In genomic region chr3:141466727-141467335, GRCm38 (mm10) we compare ENCODE assay signal across 7 mouse cellular contexts. TPM values are rescaled to one million over a fixed set of nuclear protein-coding genes. Genes with fewer than 3 reads are reported as not detected.
DNase-seq lines count a peak whose midpoint lies in the region; ATAC-seq and TF ChIP-seq lines count a peak whose summit lies in the region.

No protein-coding gene starts in this region.

- 7% methylated on average over 3 of the region's 3 CpGs for WGBS in lung, embryonic 15.5 days
- 27% methylated on average over 3 of the region's 3 CpGs for WGBS in embryonic facial prominence, embryonic 15.5 days
- 26% methylated on average over 3 of the region's 3 CpGs for WGBS in intestine, postnatal 0 days
- 11% methylated on average over 3 of the region's 3 CpGs for WGBS in stomach, embryonic 14.5 days

- no peak for TF ChIP-seq CTCF in intestine, postnatal 0 days (IDR thresholded peaks at IDR 0.05; ENCODE audit: low read depth)
- TF ChIP-seq CTCF in gastrocnemius, adult 2 months (IDR thresholded peaks at IDR 0.05) = no peak

- peaks cover 27% of the 10 kb centered on the region for H3K27me3 ChIP-seq in lung, embryonic 15.5 days
- peaks cover 17% of the 10 kb centered on the region for H3K27me3 ChIP-seq in embryonic facial prominence, embryonic 15.5 days
- peaks cover 19% of the 10 kb centered on the region for H3K27me3 ChIP-seq in intestine, postnatal 0 days (replicated peaks; ENCODE audit: control insufficient read depth, insufficient read depth, low read length)
- 0 out of 2 replicates have a peak, but pooled peaks cover 4% of the 10 kb centered on the region for H3K27me3 ChIP-seq in stomach, embryonic 14.5 days (ENCODE audit: control insufficient read depth, insufficient read depth, low read length)

- H3K4me2 ChIP-seq in lung, embryonic 15.5 days = peak overlapping the region; percentile 94
- peak overlapping the region; percentile 96 for H3K4me2 ChIP-seq in embryonic facial prominence, embryonic 15.5 days (replicated peaks)
- peak overlapping the region; percentile 79 for H3K4me2 ChIP-seq in intestine, postnatal 0 days (replicated peaks; ENCODE audit: low read depth)
- H3K4me2 ChIP-seq in stomach, embryonic 14.5 days (replicated peaks; ENCODE audit: low read depth, low read length) = peak overlapping the region; percentile 93

- H3K27ac ChIP-seq in lung, embryonic 15.5 days = peak overlapping the region; percentile 94
- H3K27ac ChIP-seq in embryonic facial prominence, embryonic 15.5 days (replicated peaks) = no peak overlapping the region
- H3K27ac ChIP-seq in intestine, postnatal 0 days (ENCODE audit: low read depth, low read length) = no peak overlapping the region
- peak overlapping the region; percentile 61; the same call in 1 of the 2 replicates for H3K27ac ChIP-seq in stomach, embryonic 14.5 days (ENCODE audit: low read length)
- no peak overlapping the region for H3K27ac ChIP-seq in gastrocnemius, adult 2 months

- H3K4me3 ChIP-seq in lung, embryonic 15.5 days = peak overlapping the region; percentile 82
- peak overlapping the region; percentile 76 for H3K4me3 ChIP-seq in embryonic facial prominence, embryonic 15.5 days (replicated peaks)
- peak overlapping the region; percentile 63; the same call in 1 of the 2 replicates for H3K4me3 ChIP-seq in intestine, postnatal 0 days (ENCODE audit: low read depth, low read length)
- H3K4me3 ChIP-seq in stomach, embryonic 14.5 days (ENCODE audit: low read depth, low read length) = peak overlapping the region; percentile 71
- H3K4me3 ChIP-seq in gastrocnemius, adult 2 months = no peak overlapping the region

- DNase-seq in lung, postnatal 14 days = no peak
- no peak for DNase-seq in gastrocnemius, adult 2 months
- DNase-seq in gastrocnemius, postnatal 10 days = no peak

- H3K36me3 ChIP-seq in lung, embryonic 15.5 days = no peaks in the 10 kb centered on the region
- H3K36me3 ChIP-seq in embryonic facial prominence, embryonic 15.5 days = no peaks in the 10 kb centered on the region
- H3K36me3 ChIP-seq in intestine, postnatal 0 days (ENCODE audit: control insufficient read depth, insufficient read depth) = no peaks in the 10 kb centered on the region
- no peaks in the 10 kb centered on the region for H3K36me3 ChIP-seq in stomach, embryonic 14.5 days (ENCODE audit: control insufficient read depth, insufficient read depth, low read length)

- no peaks in the 10 kb centered on the region for H3K9me3 ChIP-seq in lung, embryonic 15.5 days
- H3K9me3 ChIP-seq in embryonic facial prominence, embryonic 15.5 days (replicated peaks) = no peaks in the 10 kb centered on the region
- H3K9me3 ChIP-seq in intestine, postnatal 0 days (ENCODE audit: control insufficient read depth) = no peaks in the 10 kb centered on the region
- H3K9me3 ChIP-seq in stomach, embryonic 14.5 days (ENCODE audit: control insufficient read depth, low read depth, low read length) = no peaks in the 10 kb centered on the region

- intact Hi-C loops in gastrocnemius, adult 2 months (cut with DNase I) = no loop called here

- H3K4me1 ChIP-seq in lung, embryonic 15.5 days = peaks cover 5% of the 10 kb centered on the region; the same call in 1 of the 2 replicates
- peaks cover 13% of the 10 kb centered on the region; the same call in 1 of the 2 replicates for H3K4me1 ChIP-seq in embryonic facial prominence, embryonic 15.5 days
- H3K4me1 ChIP-seq in intestine, postnatal 0 days (replicated peaks; ENCODE audit: control insufficient read depth, insufficient read depth, low read length) = no peaks in the 10 kb centered on the region
- peaks cover 8% of the 10 kb centered on the region; the same call in 1 of the 2 replicates for H3K4me1 ChIP-seq in stomach, embryonic 14.5 days (ENCODE audit: control insufficient read depth, insufficient read depth, low read length)

- H3K9ac ChIP-seq in lung, embryonic 15.5 days = peak overlapping the region; percentile 47
- H3K9ac ChIP-seq in embryonic facial prominence, embryonic 15.5 days = 0 out of 2 replicates have a peak overlapping the region, but pooled peaks have one; percentile 1
- no peak overlapping the region for H3K9ac ChIP-seq in intestine, postnatal 0 days (ENCODE audit: low read depth, low read length)
- H3K9ac ChIP-seq in stomach, embryonic 14.5 days (replicated peaks; ENCODE audit: low read depth, low read length) = no peak overlapping the region; the same call in 1 of the 2 replicates

- no peak for ATAC-seq in lung, embryonic 15.5 days (ENCODE audit: borderline replicate concordance, extremely low read depth, low FRiP score, low TSS enrichment)
- ATAC-seq in embryonic facial prominence, embryonic 15.5 days (ENCODE audit: insufficient number of reproducible peaks, low FRiP score, low TSS enrichment, low read depth) = no peak
- ATAC-seq in intestine, postnatal 0 days = no peak
- ATAC-seq in stomach, embryonic 14.5 days (ENCODE audit: insufficient number of reproducible peaks, insufficient read depth, low FRiP score, low read depth) = no peak

RNA-seq across cellular contexts. Expression of gene Unc5c, which starts 1.8 kb away (rescaled TPM):
- polyA plus RNA-seq in lung, embryonic 15.5 days (2015; fragmentation: Nextera tagmentation; extraction: Ambion mirVana) = 20.5 and 23.5 TPM in 2 replicates
- polyA plus RNA-seq in embryonic facial prominence, embryonic 15.5 days (2015; fragmentation: Nextera tagmentation; extraction: Ambion mirVana) = 5.4 and 6.7 TPM in 2 replicates
- polyA plus RNA-seq in intestine, postnatal 0 days (2015; fragmentation: Nextera tagmentation; extraction: Ambion mirVana) = 1.6 and 2.1 TPM in 2 replicates
- 15.9 and 16.8 TPM in 2 replicates for polyA plus RNA-seq in stomach, embryonic 14.5 days (2014; fragmentation: Nextera tagmentation; extraction: Ambion mirVana)
- not detected for total RNA-seq in gastrocnemius, adult 2 months (2021)
- total RNA-seq in gastrocnemius, postnatal 10 days (2021) = 1 to 10 TPM in 1 of 2 experiments, under 1 TPM in 1; 0.21 to 1.3 TPM

Comparison
In these comparisons a context has a peak if more than half of its experiments do, and no peak if none do; other contexts are left out.
1. H3K27ac ChIP-seq: peak in lung, embryonic 15.5 days (single experiment) and stomach, embryonic 14.5 days (single experiment); none in embryonic facial prominence, embryonic 15.5 days (single experiment), intestine, postnatal 0 days (single experiment) and gastrocnemius, adult 2 months (single experiment).
2. H3K9ac ChIP-seq: peak in lung, embryonic 15.5 days (single experiment) and embryonic facial prominence, embryonic 15.5 days (single experiment); none in intestine, postnatal 0 days (single experiment) and stomach, embryonic 14.5 days (single experiment).
3. Peak in every context shown above with its lines, with median percentiles within 50 percentile points of each other: H3K4me2 ChIP-seq.